ENCODE assay signal across 8 mouse cellular contexts in the genomic region with DNA sequence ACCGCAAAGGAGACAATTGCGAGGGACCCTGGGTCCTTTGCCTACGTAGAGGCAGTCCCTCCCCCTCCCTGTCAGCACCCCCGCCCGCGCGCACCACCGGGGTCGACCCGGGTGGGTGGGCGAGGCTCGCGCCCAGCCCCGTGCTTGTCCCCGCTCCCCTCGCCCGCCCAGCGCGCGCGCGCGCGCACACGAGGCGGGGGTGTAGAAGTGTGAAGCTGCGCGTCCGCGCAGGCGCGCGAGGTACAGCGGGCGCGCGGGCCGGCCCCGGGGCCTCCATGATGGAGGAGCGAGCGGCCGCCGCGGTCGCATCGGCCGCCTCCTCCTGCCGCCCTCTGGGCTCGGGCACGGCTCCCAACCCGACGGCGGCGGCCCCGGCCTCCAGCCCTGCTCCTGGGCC. TPM values are rescaled to one million over a fixed set of nuclear protein-coding genes. Genes with fewer than 3 reads are reported as not detected.
DNase-seq lines count a peak whose midpoint lies in the region; ATAC-seq and TF ChIP-seq lines count a peak whose summit lies in the region.

No protein-coding gene starts in this region.

- peaks cover 19% of the 10 kb centered on the region for H3K27me3 ChIP-seq in forebrain, embryonic 11.5 days (ENCODE audit: control insufficient read depth, insufficient read depth, low read length)
- no peaks in the 10 kb centered on the region for H3K27me3 ChIP-seq in heart, embryonic 16.5 days (ENCODE audit: control insufficient read depth, insufficient read depth, low read length)

- in situ Hi-C loops in ES-E14 (cut with MboI; ENCODE audit: low sequenced_read_pairs in 2 of 2, unreplicated experiment in 2 of 2) = loop anchor here in 1 of 2 experiments (25.0 kb wide), 1 partner anchor 96 kb away; a partner anchor contains a TSS

- peak overlapping the region; percentile 95 for H3K9ac ChIP-seq in ES-E14 (ENCODE audit: insufficient read depth, low read depth, low read length, poor library complexity, severe bottlenecking)
- peak overlapping the region; percentile 99 for H3K9ac ChIP-seq in forebrain, embryonic 11.5 days (ENCODE audit: low read length)
- peak overlapping the region; percentile 99 for H3K9ac ChIP-seq in heart, embryonic 16.5 days (ENCODE audit: low read length)

- ATAC-seq in forebrain, embryonic 11.5 days (replicated peaks; ENCODE audit: low FRiP score) = peak; percentile 88
- peak; percentile 79 for ATAC-seq in heart, embryonic 16.5 days (replicated peaks; ENCODE audit: extremely low read depth, insufficient read depth, low FRiP score)

- H3K27ac ChIP-seq in ES-E14 (ENCODE audit: insufficient read depth, low read depth, low read length, poor library complexity, severe bottlenecking) = peak overlapping the region; percentile 65
- peak overlapping the region; percentile 98 for H3K27ac ChIP-seq in forebrain, embryonic 11.5 days (ENCODE audit: low read depth, low read length)
- peak overlapping the region; percentile 91 for H3K27ac ChIP-seq in heart, embryonic 16.5 days (ENCODE audit: low read length)

- no peaks in the 10 kb centered on the region; the same call in 1 of the 2 replicates for H3K36me3 ChIP-seq in ES-E14 (ENCODE audit: control insufficient read depth, insufficient read depth, low read length, poor library complexity, severe bottlenecking)
- H3K36me3 ChIP-seq in forebrain, embryonic 11.5 days (ENCODE audit: control insufficient read depth, insufficient read depth, low read length) = no peaks in the 10 kb centered on the region; the same call in 1 of the 2 replicates
- peaks cover 14% of the 10 kb centered on the region for H3K36me3 ChIP-seq in heart, embryonic 16.5 days (ENCODE audit: control insufficient read depth, insufficient read depth)

- peak overlapping the region; percentile 89 to 94 for H3K4me3 ChIP-seq in ES-E14 (ENCODE audit: insufficient read depth in 1 of 2, low read depth in 1 of 2, low read length in 2 of 2, poor library complexity in 1 of 2, severe bottlenecking in 1 of 2)
- H3K4me3 ChIP-seq in forebrain, embryonic 11.5 days (ENCODE audit: low read depth, low read length) = peak overlapping the region; percentile 97
- peak overlapping the region; percentile 91 for H3K4me3 ChIP-seq in heart, embryonic 16.5 days (ENCODE audit: low read length)
- peak overlapping the region; percentile 92 for H3K4me3 ChIP-seq in lung, adult 2 months (replicated peaks; ENCODE audit: extremely low read depth, low read depth, low read length)

- no peak for TF ChIP-seq CTCF in lung, adult 2 months (IDR thresholded peaks at IDR 0.05; ENCODE audit: insufficient read depth, low read length)

- under 1% methylated on average over 41 of the region's 55 CpGs for WGBS in forebrain, embryonic 11.5 days
- under 1% methylated on average over 46 of the region's 55 CpGs for WGBS in heart, embryonic 16.5 days
- WGBS in lung, adult 2 months = under 1% methylated on average over 55 of the region's 55 CpGs

- peak overlapping the region; percentile 98 for H3K4me2 ChIP-seq in forebrain, embryonic 11.5 days (ENCODE audit: low read depth, low read length, severe bottlenecking)
- H3K4me2 ChIP-seq in heart, embryonic 16.5 days (ENCODE audit: low read depth, low read length) = peak overlapping the region; percentile 84

- no peaks in the 10 kb centered on the region for H3K9me3 ChIP-seq in ES-E14 (ENCODE audit: control insufficient read depth, insufficient read depth, low read depth, low read length)
- H3K9me3 ChIP-seq in forebrain, embryonic 11.5 days (ENCODE audit: control insufficient read depth, low read length) = no peaks in the 10 kb centered on the region
- no peaks in the 10 kb centered on the region for H3K9me3 ChIP-seq in heart, embryonic 16.5 days (replicated peaks; ENCODE audit: control insufficient read depth, low read length)

- DNase-seq in ES-E14 (ENCODE audit: low read depth, low spot score) = no peak
- peak; percentile 56 for DNase-seq in c-Kit-positive CD71-positive TER-119-negative erythroid progenitor cells, embryonic 14.5 days (ENCODE audit: low read depth)
- peak; percentile 90 for DNase-seq in forebrain, embryonic 11.5 days (ENCODE audit: low spot score)
- DNase-seq in kidney, postnatal 36 days = peak; percentile 79 to 89
- no peak for DNase-seq in lung, adult 2 months
- peak; percentile 55 for DNase-seq in ovary, adult 18-20 months (ENCODE audit: low spot score)
- peak; percentile 92 for DNase-seq in thymus, postnatal 0 days (ENCODE audit: low spot score)

- H3K4me1 ChIP-seq in ES-E14 (ENCODE audit: control insufficient read depth in 2 of 2, insufficient read depth in 2 of 2, low read length in 2 of 2, poor library complexity in 1 of 2) = peaks cover 0 to 3% of the 10 kb centered on the region in 2 experiments; a peak in 2 of 4 replicates
- peaks cover 24% of the 10 kb centered on the region for H3K4me1 ChIP-seq in forebrain, embryonic 11.5 days (replicated peaks; ENCODE audit: control insufficient read depth, insufficient read depth, low read length)
- H3K4me1 ChIP-seq in heart, embryonic 16.5 days (ENCODE audit: control insufficient read depth, insufficient read depth, low read length) = peaks cover 51% of the 10 kb centered on the region
- H3K4me1 ChIP-seq in lung, adult 2 months (ENCODE audit: control insufficient read depth, insufficient read depth, low read length) = peaks cover 19% of the 10 kb centered on the region

- TF ChIP-seq POLR2A in lung, adult 2 months (IDR thresholded peaks at IDR 0.05; ENCODE audit: borderline replicate concordance, extremely low read depth, low read depth, low read length) = peak; percentile 46; the same call in 1 of the 2 replicates

TF ChIP-seq in ES-E14, 5 proteins besides CTCF, POLR2A, EP300 and RAD21:
- TF ChIP-seq ZNF384 (IDR thresholded peaks at IDR 0.05; ENCODE audit: low read depth, low read length) = no peak
- TF ChIP-seq HCFC1 (IDR thresholded peaks at IDR 0.05; ENCODE audit: borderline replicate concordance, insufficient read depth, low read length) = peak; percentile 13; the same call in 1 of the 2 replicates

RNA-seq across cellular contexts. Expression of a gene that starts 0.4 kb away (rescaled TPM):
- 76.0 and 105 TPM in 2 replicates for total RNA-seq in ES-E14 (2012; rRNA removed)
- polyA plus RNA-seq in forebrain, embryonic 11.5 days (2014; fragmentation: Nextera tagmentation; extraction: Ambion mirVana) = 137 and 166 TPM in 2 replicates
- 88.8 and 92.5 TPM in 2 replicates for polyA plus RNA-seq in heart, embryonic 16.5 days (2015; fragmentation: Nextera tagmentation; extraction: Ambion mirVana)
- polyA plus RNA-seq in lung, adult 2 months (2012; rRNA removed) = 164 and 180 TPM in 2 replicates
- 57.1 and 60.9 TPM in 2 replicates for polyA plus RNA-seq in thymus, postnatal 0 days (2015; fragmentation: Nextera tagmentation; extraction: Ambion mirVana)

RNA-seq across cellular contexts. Expression of a gene that starts 0.5 kb away (rescaled TPM):
- 12.8 and 18.5 TPM in 2 replicates for total RNA-seq in ES-E14 (2012; rRNA removed)
- 27.1 and 29.0 TPM in 2 replicates for polyA plus RNA-seq in forebrain, embryonic 11.5 days (2014; fragmentation: Nextera tagmentation; extraction: Ambion mirVana)
- polyA plus RNA-seq in heart, embryonic 16.5 days (2015; fragmentation: Nextera tagmentation; extraction: Ambion mirVana) = 33.0 and 33.9 TPM in 2 replicates
- 41.7 and 42.0 TPM in 2 replicates for polyA plus RNA-seq in lung, adult 2 months (2012; rRNA removed)
- polyA plus RNA-seq in thymus, postnatal 0 days (2015; fragmentation: Nextera tagmentation; extraction: Ambion mirVana) = 17.1 and 18.8 TPM in 2 replicates

RNA-seq across cellular contexts. Expression of a gene that starts 26.6 kb away (rescaled TPM):
- total RNA-seq in ES-E14 (2012; rRNA removed) = 5.7 and 6.9 TPM in 2 replicates
- polyA plus RNA-seq in forebrain, embryonic 11.5 days (2014; fragmentation: Nextera tagmentation; extraction: Ambion mirVana) = 11.0 and 11.6 TPM in 2 replicates
- polyA plus RNA-seq in heart, embryonic 16.5 days (2015; fragmentation: Nextera tagmentation; extraction: Ambion mirVana) = 13.0 and 15.4 TPM in 2 replicates
- polyA plus RNA-seq in lung, adult 2 months (2012; rRNA removed) = 97.2 and 121 TPM in 2 replicates
- polyA plus RNA-seq in thymus, postnatal 0 days (2015; fragmentation: Nextera tagmentation; extraction: Ambion mirVana) = 70.6 and 80.0 TPM in 2 replicates

RNA-seq across cellular contexts. Expression of a gene that starts 34.9 kb away (rescaled TPM):
- 72.0 and 156 TPM in 2 replicates for total RNA-seq in ES-E14 (2012; rRNA removed)
- 33.9 and 34.1 TPM in 2 replicates for polyA plus RNA-seq in forebrain, embryonic 11.5 days (2014; fragmentation: Nextera tagmentation; extraction: Ambion mirVana)
- polyA plus RNA-seq in heart, embryonic 16.5 days (2015; fragmentation: Nextera tagmentation; extraction: Ambion mirVana) = 45.4 and 47.6 TPM in 2 replicates
- 190 and 201 TPM in 2 replicates for polyA plus RNA-seq in lung, adult 2 months (2012; rRNA removed)
- polyA plus RNA-seq in thymus, postnatal 0 days (2015; fragmentation: Nextera tagmentation; extraction: Ambion mirVana) = 77.9 and 80.3 TPM in 2 replicates

RNA-seq across cellular contexts. Expression of a gene that starts 59.0 kb away (rescaled TPM):
- total RNA-seq in ES-E14 (2012; rRNA removed) = 4.5 and 7.0 TPM in 2 replicates
- polyA plus RNA-seq in forebrain, embryonic 11.5 days (2014; fragmentation: Nextera tagmentation; extraction: Ambion mirVana) = 4.8 and 7.0 TPM in 2 replicates
- 2.8 and 3.1 TPM in 2 replicates for polyA plus RNA-seq in heart, embryonic 16.5 days (2015; fragmentation: Nextera tagmentation; extraction: Ambion mirVana)
- polyA plus RNA-seq in lung, adult 2 months (2012; rRNA removed) = 31.7 and 41.1 TPM in 2 replicates
- 0.13 and 0.18 TPM in 2 replicates for polyA plus RNA-seq in thymus, postnatal 0 days (2015; fragmentation: Nextera tagmentation; extraction: Ambion mirVana)

Comparison
In these comparisons a context has a peak if more than half of its experiments do, and no peak if none do; other contexts are left out.
1. DNase-seq: peak in c-Kit-positive CD71-positive TER-119-negative erythroid progenitor cells, embryonic 14.5 days (single experiment), forebrain, embryonic 11.5 days (single experiment), kidney, postnatal 36 days (2 of 2), ovary, adult 18-20 months (single experiment) and thymus, postnatal 0 days (single experiment); none in ES-E14 (single experiment) and lung, adult 2 months (single experiment).
2. Peak in every context shown above with its lines, with median percentiles within 50 percentile points of each other: H3K27ac ChIP-seq, H3K4me3 ChIP-seq and H3K9ac ChIP-seq.